Mouse (Mus musculus): ENCODE results near the gene Gm13101. TPM values are rescaled to one million over a fixed set of nuclear protein-coding genes. Genes with fewer than 3 reads are reported as not detected.

Gm13101 gene
- not detected in 2 replicates for polyA plus RNA-seq (2012; ENCODE audit: low replicate concordance)

GRCm38 (mm10) chr4:143966850-143967249 is at the start of gene Gm13101:
Gm13101 (minus strand) TSS chr4:143966950.

GRCm38 (mm10) chr4:143994269-143994668 is 27.5 kb upstream of the Gm13101 start, which contains the start of gene Pramef17:
Pramef17 (minus strand) TSS chr4:143994369.

GRCm38 (mm10) chr4:143950916-143951315 is 15.8 kb downstream of the Gm13101 start, which contains the start of gene Pramef25:
Pramef25 (minus strand) TSS chr4:143951016.

Other genes starting within 250 kb of the Gm13101 start
- not detected in 2 replicates for gene Gm13078, start 247.5 kb downstream of the Gm13101 start, polyA plus RNA-seq (2012; ENCODE audit: low replicate concordance)
- not detected in 2 replicates for gene Gm13023, start 177.6 kb downstream of the Gm13101 start, polyA plus RNA-seq (2012; ENCODE audit: low replicate concordance)
- gene Gm13084, start 150.9 kb downstream of the Gm13101 start, polyA plus RNA-seq (2012; ENCODE audit: low replicate concordance), result not detected in 2 replicates
- gene Gm13103, start 120.5 kb downstream of the Gm13101 start, polyA plus RNA-seq (2012; ENCODE audit: low replicate concordance), result not detected in 2 replicates
- not detected in 2 replicates for gene Pramef6, start 66.6 kb downstream of the Gm13101 start, polyA plus RNA-seq (2012; ENCODE audit: low replicate concordance)
- not detected in 2 replicates for gene Pramef25, start 15.9 kb downstream of the Gm13101 start, polyA plus RNA-seq (2012; ENCODE audit: low replicate concordance)
- not detected in 2 replicates for gene Pramef17, start 27.4 kb upstream of the Gm13101 start, polyA plus RNA-seq (2012; ENCODE audit: low replicate concordance)
- gene Pramel4, start 92.2 kb upstream of the Gm13101 start, polyA plus RNA-seq (2012; ENCODE audit: low replicate concordance), result not detected in 2 replicates
- gene Gm13102, start 139.5 kb upstream of the Gm13101 start, polyA plus RNA-seq (2012; ENCODE audit: low replicate concordance), result not detected in 2 replicates
- gene Oog3, start 195.7 kb upstream of the Gm13101 start, polyA plus RNA-seq (2012; ENCODE audit: low replicate concordance), result not detected in 2 replicates
- gene Oog2, start 223.8 kb upstream of the Gm13101 start, polyA plus RNA-seq (2012; ENCODE audit: low replicate concordance), result not detected in 2 replicates
- not detected in 2 replicates for gene C87977, start 246.4 kb upstream of the Gm13101 start, polyA plus RNA-seq (2012; ENCODE audit: low replicate concordance)

Data from leukemia stem cell, adult 10-12 weeks (primary cell).